Mouse (Mus musculus): ENCODE measurements at regions not wholly inside any gene's neighbourhood (a gene's known extent, or its start where the extent isn't known, plus 50 kb on each side); places are given as distances from the start of the nearest gene placed in this dataset.
A peak's percentile ranks its signal among the peaks of the same experiment; 100 is the strongest.

DNA sequence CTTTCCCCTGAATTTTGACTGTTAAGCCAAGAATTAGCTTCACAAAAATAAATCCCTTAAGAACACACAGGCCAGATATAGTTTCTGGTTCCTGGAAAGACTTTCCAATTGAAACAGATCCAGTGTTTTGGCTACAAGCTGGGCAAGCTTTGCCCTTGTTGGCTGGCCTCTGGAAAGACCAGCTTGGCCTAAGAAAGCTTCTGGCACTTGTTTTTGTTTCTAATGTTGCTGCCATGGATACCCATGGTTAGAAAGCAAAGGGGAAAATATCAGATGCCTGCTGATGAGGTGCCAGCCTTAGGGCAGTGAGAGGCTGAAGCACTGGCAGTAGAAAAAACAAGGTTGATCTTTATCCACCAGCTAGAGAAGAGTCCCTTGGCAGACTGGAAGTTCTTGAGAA, 228.2 kb downstream of the Klhl13 start:
- peak in 1 of 2 experiments; percentile 17 for DNase-seq (ENCODE audit: inconsistent age in 2 of 2, low spot score in 1 of 2)

DNA sequence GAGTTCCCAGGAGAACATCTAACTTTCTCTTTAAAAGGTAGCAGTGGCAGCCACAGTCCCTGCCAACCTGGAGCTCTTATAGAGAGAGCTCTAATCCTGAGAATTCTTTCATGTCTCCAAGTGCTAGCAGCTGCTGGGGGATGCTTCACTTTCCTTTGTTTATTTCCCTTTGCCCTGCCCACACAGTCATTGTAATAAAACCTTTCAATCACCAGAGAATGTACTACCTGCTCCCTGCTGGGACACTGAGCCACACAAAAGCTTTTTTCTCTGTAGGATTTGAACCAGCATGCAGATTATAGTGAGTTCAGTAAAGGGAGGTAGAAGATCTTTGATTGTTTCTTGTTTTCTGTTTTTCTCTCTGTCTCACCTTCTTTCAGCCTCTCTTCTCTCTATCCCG, 269.0 kb downstream of the Klhl13 start:
- DNase-seq (ENCODE audit: inconsistent age in 2 of 2, low spot score in 1 of 2), result no peak

- no peak for DNase-seq (ENCODE audit: inconsistent age in 2 of 2, low spot score in 1 of 2)
Measured at GRCm38 (mm10) chrX:23092774-23093173, 272.1 kb downstream of the Klhl13 start.

- no peak for DNase-seq (ENCODE audit: inconsistent age in 2 of 2, low spot score in 1 of 2)
Measured at GRCm38 (mm10) chrX:23066432-23066831, 298.4 kb downstream of the Klhl13 start.

- DNase-seq (ENCODE audit: inconsistent age in 2 of 2, low spot score in 1 of 2), result no peak
Measured at GRCm38 (mm10) chrX:23027622-23028021, 337.3 kb downstream of the Klhl13 start.

DNA sequence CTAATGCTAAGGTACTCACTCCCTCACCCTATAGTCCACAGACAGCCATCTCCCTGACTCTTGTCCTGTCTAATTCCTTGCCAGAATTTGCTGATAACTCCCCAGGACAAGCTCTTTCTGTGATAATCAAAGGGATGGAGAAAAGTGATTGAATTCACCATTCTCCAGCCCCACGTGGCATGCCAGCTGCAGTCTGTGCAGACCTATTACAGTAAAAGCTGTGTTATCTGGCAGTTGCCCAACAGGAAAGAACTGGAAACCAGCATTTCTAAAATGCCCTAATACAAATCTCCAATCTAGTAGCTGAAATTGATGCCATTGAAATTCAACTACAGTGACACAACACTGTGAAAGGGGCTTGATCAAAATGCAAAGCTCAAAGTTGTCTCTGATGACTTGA, 349.3 kb downstream of the Klhl13 start:
- DNase-seq (ENCODE audit: inconsistent age in 2 of 2, low spot score in 1 of 2), result no peak

DNA sequence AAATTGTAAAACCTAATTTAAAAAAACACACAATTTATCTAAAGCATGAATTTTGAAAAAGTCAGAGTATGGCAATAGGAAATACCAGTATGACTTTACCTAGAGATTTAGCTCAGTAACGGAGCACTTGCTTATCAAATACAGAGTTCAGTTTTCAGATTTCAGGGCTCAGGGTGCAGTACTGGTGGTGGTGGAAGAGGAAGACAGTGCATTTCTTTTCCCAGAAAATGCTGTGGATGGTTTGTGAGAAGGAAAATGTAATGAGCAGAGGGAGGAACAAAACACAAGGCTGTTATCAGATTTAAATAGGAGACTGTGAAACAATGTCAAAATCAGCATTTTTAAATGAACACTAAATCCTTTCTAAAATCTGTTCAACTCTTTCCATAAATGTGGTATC, 349.8 kb downstream of the Klhl13 start:
- no peak for DNase-seq (ENCODE audit: inconsistent age in 2 of 2, low spot score in 1 of 2)
